Mouse (Mus musculus): ENCODE data around the gene Olfr1411. TPM values are rescaled to one million over a fixed set of nuclear protein-coding genes. Genes with fewer than 3 reads are reported as not detected.
A peak's percentile ranks its signal among the peaks of the same experiment; 100 is the strongest.

Gene Olfr1411
- total and polyA plus RNA-seq, 3 experiments, result not detected

- Histone ChIP-seq H3K36me3 (ENCODE audit: control insufficient read depth in 1 of 2, insufficient read depth in 2 of 2, low read length in 2 of 2) (no peaks in the 10 kb centered on the region), H3K27me3 (ENCODE audit: control insufficient read depth in 1 of 2, insufficient read depth in 2 of 2, low read length in 2 of 2) (no peaks in the 10 kb centered on the region), H3K27ac (ENCODE audit: control insufficient read depth, low read depth, low read length) (no peak overlapping the region), H3K9me3 (replicated peaks; ENCODE audit: insufficient read depth, low read length) (no peaks in the 10 kb centered on the region), H3K9ac (ENCODE audit: control insufficient read depth, low read depth, low read length, poor library complexity, severe bottlenecking) (no peak overlapping the region), H3K4me1 (ENCODE audit: control insufficient read depth in 1 of 2, insufficient read depth in 2 of 2, low read length in 2 of 2) (no peaks in the 10 kb centered on the region), H3K79me2 (ENCODE audit: control insufficient read depth, insufficient read depth, low read length, poor library complexity) (no peaks in the 10 kb centered on the region), H3K4me3 (ENCODE audit: control insufficient read depth in 1 of 2, insufficient read depth in 1 of 2, low read depth in 2 of 2, low read length in 2 of 2) (no peak overlapping the region)
- no peak for DNase-seq (ENCODE audit: low read depth, low spot score)
- TF ChIP-seq USF2 (IDR thresholded peaks at IDR 0.05; ENCODE audit: borderline replicate concordance in 1 of 2, insufficient read depth in 1 of 2, low read depth in 1 of 2, low read length in 2 of 2), result no peak
Measured at GRCm38 (mm10) chr1:92613175-92613574, 19.0 kb downstream of the Olfr1411 start.

- Histone ChIP-seq H3K27ac (ENCODE audit: control insufficient read depth, low read depth, low read length) (no peak overlapping the region), H3K36me3 (ENCODE audit: control insufficient read depth in 1 of 2, insufficient read depth in 2 of 2, low read length in 2 of 2) (no peaks in the 10 kb centered on the region), H3K79me2 (ENCODE audit: control insufficient read depth, insufficient read depth, low read length, poor library complexity) (no peaks in the 10 kb centered on the region), H3K4me1 (ENCODE audit: control insufficient read depth in 1 of 2, insufficient read depth in 2 of 2, low read length in 2 of 2) (no peaks in the 10 kb centered on the region), H3K9ac (ENCODE audit: control insufficient read depth, low read depth, low read length, poor library complexity, severe bottlenecking) (no peak overlapping the region), H3K4me3 (ENCODE audit: control insufficient read depth in 1 of 2, insufficient read depth in 1 of 2, low read depth in 2 of 2, low read length in 2 of 2) (no peak overlapping the region), H3K9me3 (replicated peaks; ENCODE audit: insufficient read depth, low read length) (no peaks in the 10 kb centered on the region), H3K27me3 (ENCODE audit: control insufficient read depth in 1 of 2, insufficient read depth in 2 of 2, low read length in 2 of 2) (no peaks in the 10 kb centered on the region)
- peak; percentile 59 for DNase-seq (ENCODE audit: low read depth, low spot score)
- TF ChIP-seq SMC3 (IDR thresholded peaks at IDR 0.05; ENCODE audit: low read depth, low read length) (peak; percentile 84), MAFK (IDR thresholded peaks at IDR 0.05; ENCODE audit: borderline replicate concordance, low read depth, low read length) (no peak), RAD21 (IDR thresholded peaks at IDR 0.05; ENCODE audit: low read depth, low read length) (peak; percentile 85), CTCF (IDR thresholded peaks at IDR 0.05 in 2 of 3, conservative IDR thresholded peaks at IDR 0.05 in 1 of 3; ENCODE audit: control insufficient read depth in 1 of 3, insufficient read depth in 1 of 3, low read depth in 2 of 3, low read length in 3 of 3, poor library complexity in 1 of 3, severe bottlenecking in 1 of 3) (peak; percentile 16 to 85 (median 57); a peak in 5 of 6 replicates), ZC3H11A (IDR thresholded peaks at IDR 0.05; ENCODE audit: low read depth, low read length) (peak; percentile 53)
Measured at GRCm38 (mm10) chr1:92614516-92614915, 20.3 kb downstream of the Olfr1411 start.

- no peaks in the 10 kb centered on the region for H3K4me1 ChIP-seq (ENCODE audit: control insufficient read depth in 1 of 2, insufficient read depth in 2 of 2, low read length in 2 of 2)
- H3K27me3 ChIP-seq (ENCODE audit: control insufficient read depth in 1 of 2, insufficient read depth in 2 of 2, low read length in 2 of 2), result no peaks in the 10 kb centered on the region
- no peak for DNase-seq (ENCODE audit: low read depth, low spot score)
- no peak overlapping the region for H3K9ac ChIP-seq (ENCODE audit: control insufficient read depth, low read depth, low read length, poor library complexity, severe bottlenecking)
- TF ChIP-seq MYB (IDR thresholded peaks at IDR 0.05; ENCODE audit: low read depth, low read length), result no peak
- TF ChIP-seq NELFE (IDR thresholded peaks at IDR 0.05; ENCODE audit: low read depth, low read length), result no peak
- no peak for TF ChIP-seq MXI1 (IDR thresholded peaks at IDR 0.05; ENCODE audit: low read depth, low read length)
- TF ChIP-seq GATA1 (IDR thresholded peaks at IDR 0.05; ENCODE audit: low read depth, low read length), result no peak
- TF ChIP-seq BHLHE40 (IDR thresholded peaks at IDR 0.05; ENCODE audit: borderline replicate concordance, low read depth, low read length), result no peak
- TF ChIP-seq MAX (IDR thresholded peaks at IDR 0.05; ENCODE audit: low read length), result no peak
- no peak for TF ChIP-seq HCFC1 (IDR thresholded peaks at IDR 0.05; ENCODE audit: low read depth, low read length)
- H3K79me2 ChIP-seq (ENCODE audit: control insufficient read depth, insufficient read depth, low read length, poor library complexity), result no peaks in the 10 kb centered on the region
- no peaks in the 10 kb centered on the region for H3K36me3 ChIP-seq (ENCODE audit: control insufficient read depth in 1 of 2, insufficient read depth in 2 of 2, low read length in 2 of 2)
- no peaks in the 10 kb centered on the region for H3K9me3 ChIP-seq (replicated peaks; ENCODE audit: insufficient read depth, low read length)
- no peak overlapping the region for H3K27ac ChIP-seq (ENCODE audit: control insufficient read depth, low read depth, low read length)
- no peak overlapping the region for H3K4me3 ChIP-seq (ENCODE audit: control insufficient read depth in 1 of 2, insufficient read depth in 1 of 2, low read depth in 2 of 2, low read length in 2 of 2)
Measured at GRCm38 (mm10) chr1:92616046-92616445, 21.8 kb downstream of the Olfr1411 start.
